Mouse (Mus musculus): ENCODE measurements at regions not wholly inside any gene's neighbourhood (a gene's known extent, or its start where the extent isn't known, plus 50 kb on each side); places are given as distances from the start of the nearest gene placed in this dataset.
"Not testable (repeated sequence)": the region's sequence is repeated elsewhere in the genome, so short reads cannot be mapped to it uniquely, and the experiment has no call there.

GRCm38 (mm10) chr3:72552597-72552996 lies 415.1 kb downstream of the Sis start:
- not testable (repeated sequence) for DNase-seq

- no peak for DNase-seq
Observed at GRCm38 (mm10) chr3:72534010-72534409, 433.7 kb downstream of the Sis start.

GRCm38 (mm10) chr3:72525771-72526170 lies 441.9 kb downstream of the Sis start:
- DNase-seq, result not testable (repeated sequence)

- DNase-seq, result not testable (repeated sequence)
Observed at GRCm38 (mm10) chr3:72517846-72518245, 449.8 kb downstream of the Sis start.

- DNase-seq, result no peak
Observed at GRCm38 (mm10) chr3:72504281-72504680, 463.4 kb downstream of the Sis start.

- no peak for DNase-seq
Observed at GRCm38 (mm10) chr3:72501754-72502153, 465.9 kb downstream of the Sis start.

GRCm38 (mm10) chr3:72455326-72455725 lies 512.3 kb downstream of the Sis start:
- peak in 1 of 2 experiments; percentile 13 for DNase-seq

All from cerebellum, postnatal 25 days (tissue).